Mouse (Mus musculus): ENCODE measurements around the gene Prkd2. TPM values are rescaled to one million over a fixed set of nuclear protein-coding genes. Genes with fewer than 3 reads are reported as not detected.

Prkd2 gene
- polyA plus RNA-seq, 1 experiment from 2014 or later = 8.4 TPM

GRCm38 (mm10) chr7:16875326-16875725, 32.6 kb downstream of the Prkd2 start:
- under 1% methylated on average over 40 of the region's 42 CpGs for WGBS
- ATAC-seq (replicated peaks; ENCODE audit: low FRiP score) = peak; percentile 44; the same call in 1 of the 2 replicates

GRCm38 (mm10) chr7:16876006-16876405, 33.3 kb downstream of the Prkd2 start:
- peak overlapping the region; percentile 69 for H3K4me3 ChIP-seq (ENCODE audit: low read depth, low read length)
- 0 out of 2 replicates have a peak, but pooled peaks cover 3% of the 10 kb centered on the region for H3K36me3 ChIP-seq (ENCODE audit: control insufficient read depth, insufficient read depth, low read length)
- peak overlapping the region; percentile 98 for H3K4me2 ChIP-seq
- H3K9me3 ChIP-seq (ENCODE audit: control insufficient read depth, low read length) = no peaks in the 10 kb centered on the region
- H3K9ac ChIP-seq (ENCODE audit: low read depth, low read length) = peak overlapping the region; percentile 71; the same call in 1 of the 2 replicates
- 14% methylated on average over 11 of the region's 11 CpGs for WGBS
- H3K4me1 ChIP-seq (replicated peaks; ENCODE audit: control insufficient read depth, insufficient read depth, low read length) = peaks cover 26% of the 10 kb centered on the region
- DNase-seq (ENCODE audit: low spot score) (no peak), ATAC-seq (replicated peaks; ENCODE audit: low FRiP score) (no peak)
- H3K27me3 ChIP-seq (replicated peaks; ENCODE audit: control insufficient read depth, insufficient read depth, low read length) = peaks cover 12% of the 10 kb centered on the region
- H3K27ac ChIP-seq (ENCODE audit: low read depth, low read length) = peak overlapping the region; percentile 48

More at GRCm38 (mm10) chr7:16875326-16875725, 32.6 kb downstream of the Prkd2 start:
- Histone ChIP-seq H3K27me3 (replicated peaks; ENCODE audit: control insufficient read depth, insufficient read depth, low read length) (peaks cover 12% of the 10 kb centered on the region), H3K36me3 (ENCODE audit: control insufficient read depth, insufficient read depth, low read length) (0 out of 2 replicates have a peak, but pooled peaks cover 3% of the 10 kb centered on the region), H3K27ac (ENCODE audit: low read depth, low read length) (peak overlapping the region; percentile 48), H3K9me3 (ENCODE audit: control insufficient read depth, low read length) (no peaks in the 10 kb centered on the region), H3K4me2 (peak overlapping the region; percentile 98), H3K4me1 (replicated peaks; ENCODE audit: control insufficient read depth, insufficient read depth, low read length) (peaks cover 22% of the 10 kb centered on the region), H3K4me3 (ENCODE audit: low read depth, low read length) (peak overlapping the region; percentile 69), H3K9ac (ENCODE audit: low read depth, low read length) (peak overlapping the region; percentile 71)
- no peak for DNase-seq (ENCODE audit: low spot score)

GRCm38 (mm10) chr7:16876608-16877007, 33.9 kb downstream of the Prkd2 start:
- peak overlapping the region; percentile 98 for H3K4me2 ChIP-seq
- 0 out of 2 replicates have a peak, but pooled peaks cover 3% of the 10 kb centered on the region for H3K36me3 ChIP-seq (ENCODE audit: control insufficient read depth, insufficient read depth, low read length)
- H3K27ac ChIP-seq (ENCODE audit: low read depth, low read length) = peak overlapping the region; percentile 21; the same call in 1 of the 2 replicates
- ATAC-seq (replicated peaks; ENCODE audit: low FRiP score) (no peak), DNase-seq (ENCODE audit: low spot score) (peak; percentile 46)
- H3K4me1 ChIP-seq (replicated peaks; ENCODE audit: control insufficient read depth, insufficient read depth, low read length) = peaks cover 26% of the 10 kb centered on the region
- peak overlapping the region; percentile 69 for H3K4me3 ChIP-seq (ENCODE audit: low read depth, low read length)
- 5% methylated on average over 13 of the region's 13 CpGs for WGBS
- peaks cover 12% of the 10 kb centered on the region for H3K27me3 ChIP-seq (replicated peaks; ENCODE audit: control insufficient read depth, insufficient read depth, low read length)
- 0 out of 2 replicates have a peak overlapping the region, but pooled peaks have one; percentile 21 for H3K9ac ChIP-seq (ENCODE audit: low read depth, low read length)
- no peaks in the 10 kb centered on the region for H3K9me3 ChIP-seq (ENCODE audit: control insufficient read depth, low read length)

DNA sequence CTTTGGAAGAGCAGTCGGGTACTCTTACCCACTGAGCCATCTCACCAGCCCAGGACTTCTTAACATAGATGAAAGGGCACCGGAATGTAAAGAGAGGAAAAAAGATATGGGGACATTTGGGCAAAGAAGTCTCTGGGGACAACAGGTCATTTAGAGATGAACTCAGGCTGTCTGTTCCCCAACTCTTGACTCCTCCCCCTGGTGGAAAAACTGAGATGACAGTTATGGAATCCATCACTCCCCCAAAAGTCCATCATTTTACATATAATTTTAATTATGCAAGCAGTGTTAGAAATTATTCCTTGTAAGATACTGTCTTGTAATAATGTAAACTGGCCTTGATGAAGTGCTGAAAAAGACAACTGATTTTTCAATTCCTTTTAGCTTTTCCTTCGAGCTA, 35.0 kb downstream of the Prkd2 start:
- 0 out of 2 replicates have a peak, but pooled peaks cover 3% of the 10 kb centered on the region for H3K36me3 ChIP-seq (ENCODE audit: control insufficient read depth, insufficient read depth, low read length)
- ATAC-seq (replicated peaks; ENCODE audit: low FRiP score) = no peak
- H3K4me2 ChIP-seq = no peak overlapping the region
- peaks cover 14% of the 10 kb centered on the region for H3K27me3 ChIP-seq (replicated peaks; ENCODE audit: control insufficient read depth, insufficient read depth, low read length)
- H3K9ac ChIP-seq (ENCODE audit: low read depth, low read length) = no peak overlapping the region
- no peak overlapping the region for H3K27ac ChIP-seq (ENCODE audit: low read depth, low read length)
- H3K4me3 ChIP-seq (ENCODE audit: low read depth, low read length) = no peak overlapping the region
- no peaks in the 10 kb centered on the region for H3K9me3 ChIP-seq (ENCODE audit: control insufficient read depth, low read length)
- H3K4me1 ChIP-seq (replicated peaks; ENCODE audit: control insufficient read depth, insufficient read depth, low read length) = peaks cover 26% of the 10 kb centered on the region
- DNase-seq (ENCODE audit: low spot score) = no peak
- WGBS = 77% methylated on average over 3 of the region's 3 CpGs

DNA sequence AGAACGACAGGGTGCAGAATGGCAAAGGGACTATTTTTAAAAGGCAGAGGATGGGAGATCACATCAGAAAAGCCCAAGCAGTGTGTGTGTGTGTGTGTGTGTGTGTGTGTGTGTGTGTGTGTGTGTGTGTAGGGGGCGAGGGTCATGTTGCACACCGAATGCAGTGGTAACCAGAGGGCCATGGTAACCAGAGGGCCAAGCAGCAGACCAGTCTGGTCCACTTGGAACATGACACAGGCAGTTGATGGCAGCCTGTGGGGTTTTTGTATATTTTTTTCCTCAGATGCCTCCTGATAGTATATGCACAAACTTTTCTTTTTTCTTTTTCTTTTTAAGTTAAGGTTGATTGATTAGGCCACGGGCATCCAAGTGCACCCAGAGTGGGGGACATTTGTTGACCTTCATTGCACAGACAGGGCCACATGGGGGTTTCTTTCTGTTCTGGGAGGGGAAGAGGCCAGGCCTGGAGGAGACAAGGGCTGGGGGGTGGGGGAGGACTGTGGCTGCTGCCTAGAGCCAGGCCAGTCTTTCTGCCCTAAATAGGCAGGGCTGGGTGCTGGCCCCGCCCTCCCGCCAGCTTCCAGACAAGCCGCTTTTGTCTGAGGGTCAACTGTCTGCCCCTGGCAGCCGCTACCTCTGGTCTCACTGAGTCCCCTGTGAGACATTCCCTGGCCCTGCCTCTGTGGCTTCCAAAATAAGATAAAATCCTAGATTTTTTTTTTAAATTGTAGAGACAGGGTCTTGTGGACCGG, 37.3 kb downstream of the Prkd2 start:
- H3K9ac ChIP-seq (ENCODE audit: low read depth, low read length) = no peak overlapping the region
- DNase-seq (ENCODE audit: low spot score) = peak; percentile 46
- no peak for ATAC-seq (replicated peaks; ENCODE audit: low FRiP score)

GRCm38 (mm10) chr7:16880615-16881014, 37.9 kb downstream of the Prkd2 start:
- Histone ChIP-seq H3K4me3 (ENCODE audit: low read depth, low read length) (no peak overlapping the region), H3K9me3 (ENCODE audit: control insufficient read depth, low read length) (peaks cover 3% of the 10 kb centered on the region), H3K4me1 (replicated peaks; ENCODE audit: control insufficient read depth, insufficient read depth, low read length) (peaks cover 18% of the 10 kb centered on the region), H3K9ac (ENCODE audit: low read depth, low read length) (no peak overlapping the region), H3K27me3 (replicated peaks; ENCODE audit: control insufficient read depth, insufficient read depth, low read length) (peaks cover 35% of the 10 kb centered on the region), H3K27ac (ENCODE audit: low read depth, low read length) (0 out of 2 replicates have a peak overlapping the region, but pooled peaks have one; percentile 8), H3K4me2 (peak overlapping the region; percentile 25), H3K36me3 (ENCODE audit: control insufficient read depth, insufficient read depth, low read length) (peaks cover 18% of the 10 kb centered on the region)
- DNase-seq (ENCODE audit: low spot score) (no peak), ATAC-seq (replicated peaks; ENCODE audit: low FRiP score) (no peak)
- WGBS = 21% methylated on average over 5 of the region's 5 CpGs

More for the DNA sequence above, 37.3 kb downstream of the Prkd2 start:
- Histone ChIP-seq H3K9me3 (ENCODE audit: control insufficient read depth, low read length) (no peaks in the 10 kb centered on the region), H3K36me3 (ENCODE audit: control insufficient read depth, insufficient read depth, low read length) (peaks cover 12% of the 10 kb centered on the region; the same call in 1 of the 2 replicates), H3K27me3 (replicated peaks; ENCODE audit: control insufficient read depth, insufficient read depth, low read length) (peaks cover 30% of the 10 kb centered on the region), H3K4me3 (ENCODE audit: low read depth, low read length) (no peak overlapping the region), H3K4me1 (replicated peaks; ENCODE audit: control insufficient read depth, insufficient read depth, low read length) (peaks cover 21% of the 10 kb centered on the region), H3K4me2 (peak overlapping the region; percentile 25), H3K27ac (ENCODE audit: low read depth, low read length) (0 out of 2 replicates have a peak overlapping the region, but pooled peaks have one; percentile 8)
- 29% methylated on average over 9 of the region's 9 CpGs for WGBS

DNA sequence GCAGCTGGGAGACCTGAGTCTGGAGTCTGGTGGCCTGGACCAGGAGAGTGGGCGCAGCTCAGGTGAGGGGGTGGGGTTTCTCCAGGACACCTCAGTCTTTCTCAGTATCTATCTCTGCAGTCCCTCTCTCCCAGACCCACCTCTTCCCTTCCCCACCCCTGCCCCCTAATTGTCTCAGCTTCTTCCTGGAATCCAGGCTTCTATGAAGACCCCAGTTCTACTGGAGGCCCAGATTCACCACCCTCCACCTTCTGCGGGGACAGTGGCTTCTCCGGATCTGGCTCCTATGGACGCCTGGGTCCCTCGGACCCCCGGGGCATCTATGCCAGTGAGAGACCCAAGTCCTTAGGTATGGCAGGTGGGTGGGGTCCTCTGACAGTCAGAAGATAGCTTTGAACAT, 40.5 kb downstream of the Prkd2 start:
- Histone ChIP-seq H3K4me1 (replicated peaks; ENCODE audit: control insufficient read depth, insufficient read depth, low read length) (peaks cover 7% of the 10 kb centered on the region), H3K4me2 (no peak overlapping the region), H3K36me3 (ENCODE audit: control insufficient read depth, insufficient read depth, low read length) (peaks cover 27% of the 10 kb centered on the region), H3K4me3 (ENCODE audit: low read depth, low read length) (no peak overlapping the region), H3K9me3 (ENCODE audit: control insufficient read depth, low read length) (peaks cover 8% of the 10 kb centered on the region), H3K9ac (ENCODE audit: low read depth, low read length) (no peak overlapping the region), H3K27ac (ENCODE audit: low read depth, low read length) (no peak overlapping the region), H3K27me3 (replicated peaks; ENCODE audit: control insufficient read depth, insufficient read depth, low read length) (peaks cover 45% of the 10 kb centered on the region)
- 80% methylated on average over 6 of the region's 6 CpGs for WGBS
- no peak for ATAC-seq (replicated peaks; ENCODE audit: low FRiP score)
- DNase-seq (ENCODE audit: low spot score) = no peak

DNA sequence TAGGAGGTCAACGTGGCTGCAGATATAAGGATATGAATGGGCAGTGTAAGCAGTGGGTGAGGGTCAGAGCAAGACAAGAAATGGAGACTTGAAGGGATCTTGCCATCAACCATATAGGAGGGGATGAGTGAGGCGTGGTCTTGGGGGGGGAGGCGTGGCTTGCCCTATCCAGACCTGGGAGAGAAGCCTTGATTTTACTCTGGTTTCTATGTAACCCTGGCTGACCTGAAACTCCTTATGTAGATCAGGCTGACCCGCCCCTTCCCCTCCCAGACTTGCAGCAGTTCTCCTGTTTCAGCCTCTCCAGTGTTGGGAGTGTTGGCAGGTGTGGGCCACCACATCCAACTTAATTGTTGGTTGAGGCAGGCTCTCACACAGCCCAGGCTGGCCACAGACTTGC, 41.6 kb downstream of the Prkd2 start:
- peaks cover 8% of the 10 kb centered on the region for H3K9me3 ChIP-seq (ENCODE audit: control insufficient read depth, low read length)
- H3K4me3 ChIP-seq (ENCODE audit: low read depth, low read length) = no peak overlapping the region
- H3K4me2 ChIP-seq = no peak overlapping the region
- peaks cover 25% of the 10 kb centered on the region for H3K36me3 ChIP-seq (ENCODE audit: control insufficient read depth, insufficient read depth, low read length)
- peaks cover 55% of the 10 kb centered on the region for H3K27me3 ChIP-seq (replicated peaks; ENCODE audit: control insufficient read depth, insufficient read depth, low read length)
- peaks cover 7% of the 10 kb centered on the region for H3K4me1 ChIP-seq (replicated peaks; ENCODE audit: control insufficient read depth, insufficient read depth, low read length)
- H3K9ac ChIP-seq (ENCODE audit: low read depth, low read length) = no peak overlapping the region
- H3K27ac ChIP-seq (ENCODE audit: low read depth, low read length) = no peak overlapping the region
- ATAC-seq (replicated peaks; ENCODE audit: low FRiP score) (no peak), DNase-seq (ENCODE audit: low spot score) (no peak)
- WGBS = 45% methylated on average over 4 of the region's 4 CpGs

Measured in liver, embryonic 11.5 days (tissue).